Mouse (Mus musculus): Measurements from ENCODE around the gene Fiz1. TPM values are rescaled to one million over a fixed set of nuclear protein-coding genes. Genes with fewer than 3 reads are reported as not detected.
A peak's percentile ranks its signal among the peaks of the same experiment; 100 is the strongest.
"Not testable (repeated sequence)": the region's sequence is repeated elsewhere in the genome, so short reads cannot be mapped to it uniquely, and the experiment has no call there.

Fiz1 gene
- polyA plus RNA-seq, 1 experiment from 2014 or later: 50.6 TPM

- H3K9me3 ChIP-seq (ENCODE audit: control insufficient read depth, low read length): no peaks in the 10 kb centered on the region
- no peak for ATAC-seq (ENCODE audit: insufficient read depth, low FRiP score, low TSS enrichment)
- DNase-seq (ENCODE audit: low spot score): no peak
- H3K4me1 ChIP-seq (ENCODE audit: control insufficient read depth, insufficient read depth, low read length): peaks cover 10% of the 10 kb centered on the region
- peaks cover 2% of the 10 kb centered on the region; the same call in 1 of the 2 replicates for H3K36me3 ChIP-seq (ENCODE audit: control insufficient read depth, insufficient read depth, low read length)
- H3K27me3 ChIP-seq (ENCODE audit: control insufficient read depth, insufficient read depth, low read length): no peaks in the 10 kb centered on the region
- H3K9ac ChIP-seq (ENCODE audit: low read length): no peak overlapping the region
- H3K27ac ChIP-seq (ENCODE audit: low read depth, low read length): no peak overlapping the region
- 96% methylated on average over 21 of the region's 21 CpGs for WGBS
- H3K4me2 ChIP-seq (ENCODE audit: low read depth): no peak overlapping the region
- no peak overlapping the region for H3K4me3 ChIP-seq (ENCODE audit: low read depth, low read length)
These were observed 3.4 kb upstream of the Fiz1 start for GRCm38 (mm10) chr7:5017931-5018330.

DNA sequence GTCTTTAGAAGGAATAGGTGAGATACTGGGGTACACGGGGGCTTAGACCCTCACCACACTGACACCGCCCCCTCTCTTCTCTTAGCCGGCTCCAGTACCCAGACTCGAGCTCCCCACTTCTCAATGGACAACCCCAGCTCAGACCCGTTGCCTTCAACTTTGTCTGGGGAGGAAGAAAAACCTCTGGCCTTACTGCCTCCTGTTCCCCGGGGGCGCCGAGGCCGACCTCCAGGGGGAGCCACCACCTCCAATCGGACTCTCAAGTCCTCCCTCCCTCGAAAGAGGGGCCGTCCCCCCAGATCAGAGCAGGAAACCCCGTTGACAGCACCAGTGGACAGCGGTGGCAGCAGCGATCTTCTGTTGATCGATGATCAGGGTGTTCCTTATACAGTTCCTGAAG, 2.9 kb upstream of the Fiz1 start:
- 92% methylated on average over 16 of the region's 16 CpGs for WGBS
- Histone ChIP-seq H3K4me3 (ENCODE audit: low read depth, low read length) (no peak overlapping the region), H3K9ac (ENCODE audit: low read length) (no peak overlapping the region), H3K4me1 (ENCODE audit: control insufficient read depth, insufficient read depth, low read length) (peaks cover 10% of the 10 kb centered on the region), H3K27me3 (ENCODE audit: control insufficient read depth, insufficient read depth, low read length) (no peaks in the 10 kb centered on the region), H3K27ac (ENCODE audit: low read depth, low read length) (no peak overlapping the region), H3K9me3 (ENCODE audit: control insufficient read depth, low read length) (no peaks in the 10 kb centered on the region), H3K4me2 (ENCODE audit: low read depth) (no peak overlapping the region), H3K36me3 (ENCODE audit: control insufficient read depth, insufficient read depth, low read length) (peaks cover 6% of the 10 kb centered on the region)
- DNase-seq (ENCODE audit: low spot score) (no peak), ATAC-seq (ENCODE audit: insufficient read depth, low FRiP score, low TSS enrichment) (no peak)

GRCm38 (mm10) chr7:5016920-5017319, 2.4 kb upstream of the Fiz1 start:
- DNase-seq (ENCODE audit: low spot score) (no peak), ATAC-seq (ENCODE audit: insufficient read depth, low FRiP score, low TSS enrichment) (no peak)
- Histone ChIP-seq H3K27me3 (ENCODE audit: control insufficient read depth, insufficient read depth, low read length) (no peaks in the 10 kb centered on the region), H3K4me2 (ENCODE audit: low read depth) (no peak overlapping the region), H3K4me1 (ENCODE audit: control insufficient read depth, insufficient read depth, low read length) (peaks cover 10% of the 10 kb centered on the region), H3K36me3 (ENCODE audit: control insufficient read depth, insufficient read depth, low read length) (peaks cover 8% of the 10 kb centered on the region), H3K4me3 (ENCODE audit: low read depth, low read length) (no peak overlapping the region), H3K9ac (ENCODE audit: low read length) (no peak overlapping the region), H3K27ac (ENCODE audit: low read depth, low read length) (no peak overlapping the region), H3K9me3 (ENCODE audit: control insufficient read depth, low read length) (no peaks in the 10 kb centered on the region)
- 88% methylated on average over 2 of the region's 2 CpGs for WGBS

DNA sequence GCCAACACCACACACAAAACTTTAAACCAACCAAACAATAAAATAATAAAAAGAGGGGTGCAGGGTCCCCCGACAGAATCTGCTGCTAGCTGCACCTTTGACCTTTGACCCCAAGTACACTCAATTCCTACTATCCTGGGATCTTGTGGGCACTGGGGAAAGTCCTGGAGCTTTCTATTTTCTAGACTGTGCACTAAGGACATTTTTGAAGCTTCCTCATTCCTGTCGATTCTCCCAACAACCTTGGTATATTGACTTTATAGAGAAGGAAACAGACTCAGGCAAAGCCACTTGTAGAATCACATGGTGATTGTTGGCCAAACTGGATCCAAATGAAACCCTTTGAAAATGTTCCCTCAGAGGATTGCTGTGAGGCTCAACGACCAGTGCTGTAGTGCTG, 1.6 kb upstream of the Fiz1 start:
- H3K9ac ChIP-seq (ENCODE audit: low read length): peak overlapping the region; percentile 77; the same call in 1 of the 2 replicates
- H3K4me2 ChIP-seq (ENCODE audit: low read depth): peak overlapping the region; percentile 57
- peaks cover 8% of the 10 kb centered on the region for H3K4me1 ChIP-seq (ENCODE audit: control insufficient read depth, insufficient read depth, low read length)
- H3K36me3 ChIP-seq (ENCODE audit: control insufficient read depth, insufficient read depth, low read length): peaks cover 13% of the 10 kb centered on the region
- 61% methylated on average over 3 of the region's 3 CpGs for WGBS
- H3K27ac ChIP-seq (ENCODE audit: low read depth, low read length): peak overlapping the region; percentile 92; the same call in 1 of the 2 replicates
- H3K9me3 ChIP-seq (ENCODE audit: control insufficient read depth, low read length): no peaks in the 10 kb centered on the region
- no peak for ATAC-seq (ENCODE audit: insufficient read depth, low FRiP score, low TSS enrichment)
- H3K27me3 ChIP-seq (ENCODE audit: control insufficient read depth, insufficient read depth, low read length): no peaks in the 10 kb centered on the region
- no peak for DNase-seq (ENCODE audit: low spot score)
- H3K4me3 ChIP-seq (ENCODE audit: low read depth, low read length): peak overlapping the region; percentile 46

DNA sequence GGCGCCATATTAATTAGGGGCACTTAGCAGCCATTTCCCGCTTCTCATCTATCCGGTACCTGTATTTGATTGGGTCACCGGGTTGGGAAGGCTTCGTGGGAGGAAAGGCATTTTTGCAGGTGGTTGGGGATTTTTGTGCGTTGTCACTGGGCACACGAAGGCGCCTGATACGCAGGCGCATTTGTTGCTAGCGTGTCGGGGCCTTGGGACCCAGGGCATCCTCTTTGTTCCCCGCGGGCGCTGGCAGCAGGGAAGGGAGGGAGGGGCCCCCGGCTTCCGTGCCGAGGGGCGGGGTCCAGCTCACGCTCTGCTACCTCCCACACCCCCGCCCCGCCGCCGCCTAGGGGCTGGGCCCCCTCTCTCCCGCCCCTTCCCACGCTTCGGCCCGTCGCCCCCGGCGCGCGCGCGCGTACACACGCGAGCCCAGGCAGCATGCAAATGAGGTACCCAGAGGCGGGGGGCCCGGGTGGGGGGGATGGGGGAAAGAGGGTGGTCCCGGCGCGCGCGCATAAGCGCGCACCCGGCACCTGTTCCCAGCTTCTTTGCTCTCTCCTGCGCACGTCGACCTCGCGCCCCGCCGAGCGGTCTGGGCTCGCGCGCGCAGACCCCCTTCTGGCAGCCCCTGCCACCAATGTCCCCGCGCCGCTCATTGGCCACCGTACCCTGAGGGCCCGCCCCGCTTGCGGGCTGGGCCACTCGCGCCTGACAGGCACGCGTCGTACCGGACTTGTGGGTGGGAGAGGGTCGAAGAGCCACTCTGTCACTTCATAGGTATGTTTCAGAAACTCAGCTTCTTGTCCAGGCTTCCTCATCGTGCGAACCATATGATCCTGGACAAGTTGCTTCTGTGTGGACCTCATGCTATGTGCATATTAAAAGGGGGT, 863 bp upstream of the Fiz1 start, which contains the start of gene Gm44973:
Gm44973 (plus strand) TSS at position 379 of the 884 bp plus-strand sequence.
- WGBS: under 1% methylated on average over 55 of the region's 76 CpGs
- ATAC-seq (ENCODE audit: insufficient read depth, low FRiP score, low TSS enrichment): peak; percentile 78

DNA sequence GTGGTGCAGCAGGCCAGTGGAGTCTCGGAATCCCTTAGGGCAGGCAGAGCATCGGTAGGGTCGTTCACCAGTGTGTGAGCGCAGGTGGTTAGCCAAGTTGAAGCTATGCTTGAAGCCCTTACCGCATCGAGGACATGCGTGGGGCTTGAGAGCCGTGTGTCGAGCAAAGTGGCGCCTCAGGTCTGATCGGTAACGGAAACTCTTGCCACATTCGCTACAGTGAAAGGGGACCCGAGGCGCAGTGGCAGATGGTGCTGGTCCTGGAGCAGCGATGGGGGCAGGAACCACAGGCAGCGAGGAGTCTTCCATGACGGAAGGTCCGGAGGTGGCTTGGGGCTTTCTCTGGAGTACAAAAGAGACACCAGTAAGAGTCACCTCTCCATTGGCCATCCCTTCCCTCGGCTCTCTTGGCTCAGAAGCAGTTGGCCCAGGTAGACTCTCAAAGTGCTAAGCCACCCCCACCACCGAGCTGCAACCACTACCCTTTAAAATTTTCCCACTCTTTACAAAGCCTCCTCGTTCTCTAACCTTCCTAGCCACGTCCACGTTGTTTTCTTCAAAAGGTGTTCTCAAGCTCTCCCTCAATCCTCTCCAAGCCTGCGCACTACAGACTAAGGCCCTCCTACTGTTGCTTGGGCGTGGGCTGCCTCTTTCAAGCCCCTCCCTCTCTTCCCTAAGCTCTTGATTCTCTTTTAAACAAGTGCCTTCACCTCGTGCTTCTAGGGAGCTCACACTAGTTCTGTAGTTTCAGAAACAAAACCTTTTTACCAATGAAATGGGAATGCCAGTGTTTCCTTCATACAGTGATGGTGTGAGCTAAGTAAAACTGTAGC, 1.6 kb downstream of the Fiz1 start:
- Histone ChIP-seq H3K9me3 (ENCODE audit: control insufficient read depth, low read length) (no peaks in the 10 kb centered on the region), H3K4me2 (ENCODE audit: low read depth) (no peak overlapping the region), H3K27me3 (ENCODE audit: control insufficient read depth, insufficient read depth, low read length) (no peaks in the 10 kb centered on the region), H3K36me3 (ENCODE audit: control insufficient read depth, insufficient read depth, low read length) (peaks cover 34% of the 10 kb centered on the region), H3K27ac (ENCODE audit: low read depth, low read length) (no peak overlapping the region), H3K4me1 (ENCODE audit: control insufficient read depth, insufficient read depth, low read length) (peaks cover 7% of the 10 kb centered on the region; the same call in 1 of the 2 replicates), H3K9ac (ENCODE audit: low read length) (no peak overlapping the region), H3K4me3 (ENCODE audit: low read depth, low read length) (no peak overlapping the region)
- 91% methylated on average over 27 of the region's 27 CpGs for WGBS
- ATAC-seq (ENCODE audit: insufficient read depth, low FRiP score, low TSS enrichment) (no peak), DNase-seq (ENCODE audit: low spot score) (no peak)

More for the DNA sequence above, 863 bp upstream of the Fiz1 start, which contains the start of gene Gm44973:
- H3K36me3 ChIP-seq (ENCODE audit: control insufficient read depth, insufficient read depth, low read length): peaks cover 15% of the 10 kb centered on the region
- H3K4me3 ChIP-seq (ENCODE audit: low read depth, low read length): peak within 1 kb of the TSS; percentile 46
- H3K9ac ChIP-seq (ENCODE audit: low read length): peak within 1 kb of the TSS; percentile 77
- no peaks in the 10 kb centered on the region for H3K9me3 ChIP-seq (ENCODE audit: control insufficient read depth, low read length)
- no peaks in the 10 kb centered on the region for H3K27me3 ChIP-seq (ENCODE audit: control insufficient read depth, insufficient read depth, low read length)
- peaks cover 7% of the 10 kb centered on the region; the same call in 1 of the 2 replicates for H3K4me1 ChIP-seq (ENCODE audit: control insufficient read depth, insufficient read depth, low read length)
- H3K27ac ChIP-seq (ENCODE audit: low read depth, low read length): peak within 1 kb of the TSS; percentile 92
- peak; percentile 96 for DNase-seq (ENCODE audit: low spot score)
- H3K4me2 ChIP-seq (ENCODE audit: low read depth): peak within 1 kb of the TSS; percentile 57

- Histone ChIP-seq H3K36me3 (ENCODE audit: control insufficient read depth, insufficient read depth, low read length) (peaks cover 40% of the 10 kb centered on the region), H3K4me2 (ENCODE audit: low read depth) (no peak overlapping the region), H3K27ac (ENCODE audit: low read depth, low read length) (no peak overlapping the region), H3K4me1 (ENCODE audit: control insufficient read depth, insufficient read depth, low read length) (0 out of 2 replicates have a peak, but pooled peaks cover under 1% of the 10 kb centered on the region), H3K27me3 (ENCODE audit: control insufficient read depth, insufficient read depth, low read length) (no peaks in the 10 kb centered on the region), H3K9me3 (ENCODE audit: control insufficient read depth, low read length) (no peaks in the 10 kb centered on the region), H3K4me3 (ENCODE audit: low read depth, low read length) (no peak overlapping the region), H3K9ac (ENCODE audit: low read length) (no peak overlapping the region)
- ATAC-seq (ENCODE audit: insufficient read depth, low FRiP score, low TSS enrichment) (no peak), DNase-seq (ENCODE audit: low spot score) (no peak)
- 97% methylated on average over 26 of the region's 26 CpGs for WGBS
These were observed 6.3 kb downstream of the Fiz1 start for GRCm38 (mm10) chr7:5008229-5008628.

DNA sequence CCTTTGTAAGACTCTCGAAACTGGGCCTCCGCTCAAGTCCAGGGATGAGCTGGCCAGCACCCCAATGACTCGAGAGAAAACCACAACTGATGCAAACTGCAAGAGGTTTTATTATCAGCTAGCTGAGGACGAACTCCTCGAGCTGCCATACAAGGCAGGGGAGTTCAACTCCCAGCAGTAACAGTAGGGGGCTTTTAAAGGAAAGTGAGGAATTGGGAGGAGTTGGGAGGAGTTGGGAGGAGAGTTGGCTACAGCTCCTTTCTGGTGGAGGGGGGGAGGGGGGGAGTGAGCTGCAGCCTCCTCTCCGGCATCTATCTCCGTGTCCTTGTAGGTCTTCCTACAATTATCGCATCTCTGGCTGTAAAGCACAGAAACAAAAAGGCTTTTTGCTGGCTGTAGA, 11.6 kb downstream of the Fiz1 start:
- not testable (repeated sequence) for H3K36me3 ChIP-seq (ENCODE audit: control insufficient read depth, insufficient read depth, low read length); H3K27me3 ChIP-seq (ENCODE audit: control insufficient read depth, insufficient read depth, low read length); H3K4me2 ChIP-seq (ENCODE audit: low read depth); H3K9ac ChIP-seq (ENCODE audit: low read length); H3K4me1 ChIP-seq (ENCODE audit: control insufficient read depth, insufficient read depth, low read length); H3K9me3 ChIP-seq (ENCODE audit: control insufficient read depth, low read length); H3K27ac ChIP-seq (ENCODE audit: low read depth, low read length); DNase-seq (ENCODE audit: low spot score); H3K4me3 ChIP-seq (ENCODE audit: low read depth, low read length); ATAC-seq (ENCODE audit: insufficient read depth, low FRiP score, low TSS enrichment)
- 72% methylated on average over 8 of the region's 8 CpGs for WGBS
